Mouse (Mus musculus) bone marrow, adult 2 months (tissue): ENCODE measurements at regions not wholly inside any gene's neighbourhood (a gene's known extent, or its start where the extent isn't known, plus 50 kb on each side); places are given as distances from the start of the nearest gene placed in this dataset.

Source experiments
- CTCF ChIP-seq: fragments of 200-500 bp; IDR thresholded peaks from 2 replicates; pipeline ENCODE4 v1.5.1; 2011; ENCODE audit warnings: low read length, control low read depth; ENCODE audit not compliant: control insufficient read depth, insufficient read depth
- POLR2A ChIP-seq: fragments of 200-500 bp; IDR thresholded peaks from 2 replicates; pipeline ENCODE4 v1.6.1; 2011; ENCODE audit warnings: low read depth, mild to moderate bottlenecking, control low read depth, low read length, borderline replicate concordance; ENCODE audit not compliant: control insufficient read depth

DNA sequence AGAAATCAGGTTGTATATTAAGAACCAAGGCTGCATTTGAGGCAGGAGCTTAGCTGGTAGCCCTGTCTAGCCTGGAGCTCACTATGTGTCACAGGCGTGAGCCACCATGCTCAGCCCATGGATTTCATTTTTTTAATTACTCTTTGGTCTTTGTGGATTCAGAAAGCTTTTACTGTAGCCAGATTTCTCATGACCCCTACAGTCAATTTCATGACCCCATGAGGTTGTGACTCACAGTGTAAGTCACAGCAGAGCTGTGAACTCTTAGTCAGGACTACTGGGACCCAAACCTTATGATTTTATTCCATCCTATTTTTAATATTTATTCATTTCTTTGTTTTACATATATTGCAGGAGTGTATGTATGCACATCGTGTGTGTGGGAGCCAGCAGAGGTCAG is 61.9 kb upstream of the Akap13 start:
- TF ChIP-seq CTCF, result no peak
- TF ChIP-seq POLR2A, result no peak
